Mouse (Mus musculus) liver, adult (tissue): Measurements from ENCODE around the gene Srgap1.

Experiments
- GATA4 ChIP-seq: IDR thresholded peaks from 2 replicates; pipeline ENCODE4 v1.6.1; 2014; ENCODE audit warnings: mild to moderate bottlenecking, low read length; ENCODE audit not compliant: insufficient replicate concordance

Srgap1 gene

DNA sequence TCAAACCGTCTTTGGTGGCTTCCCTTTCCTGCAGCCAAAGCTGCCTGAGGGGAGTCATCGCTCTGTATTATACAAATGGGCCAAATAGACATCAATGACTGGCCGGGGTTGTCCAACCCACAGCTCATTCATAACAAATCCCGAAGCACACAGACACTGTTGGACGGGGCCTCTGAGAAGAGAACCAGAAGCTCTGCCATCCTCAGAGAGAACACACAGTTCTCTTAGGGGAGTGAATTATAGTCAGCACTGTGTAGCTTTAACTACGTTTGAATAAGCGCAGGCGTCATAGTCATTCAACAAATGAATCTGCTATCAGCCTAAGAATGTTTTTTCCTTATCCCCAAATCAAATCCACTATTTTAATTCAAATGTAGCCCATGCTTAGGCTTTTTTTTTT, 88.4 kb downstream of the Srgap1 start:
- no peak for TF ChIP-seq GATA4

DNA sequence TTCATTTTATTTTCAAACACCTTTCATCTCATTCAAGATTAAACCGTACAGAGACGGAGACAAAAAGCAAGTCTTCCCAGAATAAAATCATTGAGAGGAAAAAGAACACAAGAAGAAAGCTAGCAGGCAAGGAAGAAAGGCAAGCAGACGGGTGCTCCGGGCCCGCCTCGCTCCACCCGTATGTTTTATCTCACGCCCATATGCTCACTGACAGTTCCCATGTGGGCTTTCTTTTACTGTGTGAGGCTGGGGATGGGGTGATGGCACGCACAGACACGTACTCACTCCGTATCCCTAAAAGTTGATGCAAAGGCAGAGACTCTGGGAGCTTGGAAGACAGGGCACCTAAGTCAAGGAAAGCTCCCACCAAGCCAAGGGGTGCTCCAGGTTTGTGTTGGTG, 90.6 kb downstream of the Srgap1 start:
- no peak for TF ChIP-seq GATA4

DNA sequence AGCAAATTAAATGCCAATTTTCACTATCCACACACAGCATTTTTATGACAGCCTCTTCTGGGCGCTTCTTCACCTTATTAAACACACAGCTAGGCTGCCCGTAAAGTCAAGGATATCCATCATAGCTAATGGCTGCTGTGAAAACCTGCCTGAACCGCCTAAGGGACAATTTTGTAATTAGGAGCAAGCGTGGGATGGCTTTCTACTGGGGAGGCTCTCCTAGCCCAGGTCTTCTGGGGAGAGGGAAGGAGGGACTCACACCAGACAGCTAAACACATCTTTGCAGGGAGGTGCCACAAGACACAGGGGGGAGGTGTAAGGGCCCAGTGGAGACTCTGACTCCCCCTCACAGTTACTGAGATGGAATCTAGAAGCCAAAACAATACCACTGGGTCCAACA, 91.4 kb downstream of the Srgap1 start:
- TF ChIP-seq GATA4: no peak

DNA sequence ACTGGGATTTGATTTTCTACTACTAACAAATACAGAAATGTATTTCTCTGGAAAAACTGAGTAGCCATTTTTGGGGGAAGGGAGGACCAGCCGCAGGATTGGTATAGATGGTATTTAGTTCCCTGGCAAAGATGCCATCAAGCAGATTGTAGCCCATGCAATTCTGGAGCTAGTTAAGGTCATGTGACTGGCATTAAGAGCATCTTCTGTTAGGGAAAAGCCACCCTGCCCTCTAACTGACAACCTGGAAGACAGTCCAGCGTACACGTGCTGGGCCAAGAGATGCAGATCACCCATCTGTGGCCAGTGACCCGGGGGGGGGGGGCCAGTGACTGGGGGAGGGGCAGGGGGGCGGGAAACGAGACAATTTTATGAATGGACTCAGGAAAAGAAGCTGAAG, 92.2 kb downstream of the Srgap1 start:
- no peak for TF ChIP-seq GATA4

DNA sequence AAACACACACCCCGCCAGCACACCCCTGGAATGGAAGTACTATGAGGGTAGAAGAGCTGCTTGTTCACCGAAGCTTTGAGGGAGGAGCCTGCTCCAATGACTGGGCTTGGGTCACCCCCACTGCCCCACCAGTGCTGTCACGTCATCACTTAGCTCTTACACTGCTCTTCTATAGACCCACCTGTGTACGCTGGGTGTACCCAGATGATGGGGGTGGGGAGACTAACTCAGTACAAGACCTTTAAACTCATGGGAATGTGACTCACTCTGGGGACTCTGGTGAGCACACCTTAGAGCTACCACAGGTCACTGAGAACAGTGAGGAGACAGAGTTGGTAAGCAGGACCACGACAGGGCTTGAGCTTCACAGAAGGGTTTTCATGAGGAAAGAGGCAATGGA, 94.1 kb downstream of the Srgap1 start:
- TF ChIP-seq GATA4: no peak

DNA sequence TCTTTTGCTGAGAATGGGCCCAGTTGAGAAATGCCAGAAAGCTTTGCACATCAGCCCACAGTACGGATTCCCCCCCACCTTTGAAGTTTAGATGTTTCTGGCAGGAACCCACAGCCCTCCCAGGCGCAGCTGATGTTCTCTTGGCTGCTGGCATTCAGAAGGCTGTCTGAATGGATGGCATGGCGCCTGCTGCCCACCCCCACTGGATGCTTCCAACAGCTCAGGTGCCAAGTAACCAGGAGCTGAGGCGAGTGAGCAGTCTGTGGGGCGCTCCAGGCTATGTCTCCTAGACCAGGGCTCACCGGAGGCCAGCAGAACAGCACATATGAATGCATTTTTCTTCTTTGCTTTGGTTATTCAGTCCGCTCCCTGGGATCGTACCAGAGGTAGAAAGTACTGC, 100.9 kb downstream of the Srgap1 start:
- no peak for TF ChIP-seq GATA4

DNA sequence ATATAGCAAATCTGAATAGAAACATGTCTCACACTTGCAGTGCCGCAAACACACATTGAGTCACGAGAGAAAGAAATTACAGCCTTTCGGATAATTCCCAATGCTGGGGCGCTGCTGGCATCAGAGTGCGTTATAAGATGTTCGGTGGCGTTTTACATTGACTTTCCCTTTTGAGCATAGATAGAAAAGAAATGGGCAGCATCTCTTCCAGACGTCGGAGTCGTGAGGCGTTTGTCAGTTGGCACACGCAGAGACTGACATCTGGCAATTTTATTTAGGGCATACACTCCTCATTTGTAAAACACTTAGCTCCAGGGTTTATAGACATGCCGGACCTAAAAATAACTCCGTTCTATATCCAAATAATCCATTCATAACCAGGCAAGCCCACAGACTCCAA, 115.2 kb downstream of the Srgap1 start:
- TF ChIP-seq GATA4: no peak

DNA sequence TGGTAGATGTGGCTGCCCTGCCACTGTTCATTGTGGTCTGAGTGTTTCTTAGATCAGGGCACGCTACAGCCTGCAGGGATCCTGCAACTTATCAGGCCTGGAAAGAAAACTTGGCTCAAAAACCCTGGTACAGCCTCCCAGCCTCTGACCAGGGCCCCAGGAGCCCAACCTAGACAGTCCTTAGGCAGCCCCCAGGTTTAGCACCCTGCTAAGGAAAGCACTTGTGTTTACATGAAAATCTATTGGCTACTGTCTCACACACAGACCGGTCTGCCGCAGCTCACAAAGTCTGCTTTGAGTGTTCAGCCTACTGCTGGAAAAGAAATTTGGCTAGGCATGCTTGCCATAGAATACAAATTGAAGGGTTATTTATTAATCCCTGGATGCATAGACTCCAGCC, 121.0 kb downstream of the Srgap1 start:
- TF ChIP-seq GATA4: no peak

DNA sequence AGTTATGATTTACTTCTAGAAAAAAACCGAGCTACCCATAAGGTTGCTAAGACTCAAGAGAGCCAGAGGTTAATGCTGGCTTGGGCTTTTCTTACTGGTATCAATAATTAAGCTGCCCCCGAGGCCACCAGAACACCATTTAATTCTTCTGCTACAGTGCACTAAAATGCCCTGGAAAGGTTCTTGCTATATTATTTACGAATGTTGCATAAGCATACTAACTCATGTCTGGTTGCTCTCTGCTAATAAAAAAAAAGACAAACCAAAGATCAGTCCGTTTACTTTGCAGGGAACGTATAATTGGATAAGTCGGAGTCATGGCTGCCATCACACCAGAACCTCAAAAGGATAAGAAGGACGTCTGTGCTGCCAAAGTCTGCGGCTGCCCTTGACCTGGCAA, 128.1 kb downstream of the Srgap1 start:
- TF ChIP-seq GATA4: no peak

DNA sequence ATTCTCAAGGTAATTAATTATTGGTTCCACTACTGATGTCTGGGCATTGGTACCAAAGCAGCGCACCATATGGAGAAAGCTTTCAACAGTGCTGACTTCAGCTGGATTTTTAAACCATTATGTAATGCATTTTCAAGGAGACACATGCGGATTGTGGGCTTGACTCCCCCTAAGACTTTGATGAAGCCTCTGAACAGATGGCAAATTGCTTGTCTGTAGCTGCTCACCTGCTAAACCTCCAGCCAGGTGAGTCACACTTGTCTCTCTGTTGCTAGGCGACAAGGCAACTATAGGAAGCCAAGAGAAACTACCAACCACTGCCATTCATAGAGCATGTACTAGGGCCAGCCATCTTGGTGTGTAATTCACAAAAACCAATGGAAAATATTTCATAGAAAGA, 128.5 kb downstream of the Srgap1 start:
- no peak for TF ChIP-seq GATA4

DNA sequence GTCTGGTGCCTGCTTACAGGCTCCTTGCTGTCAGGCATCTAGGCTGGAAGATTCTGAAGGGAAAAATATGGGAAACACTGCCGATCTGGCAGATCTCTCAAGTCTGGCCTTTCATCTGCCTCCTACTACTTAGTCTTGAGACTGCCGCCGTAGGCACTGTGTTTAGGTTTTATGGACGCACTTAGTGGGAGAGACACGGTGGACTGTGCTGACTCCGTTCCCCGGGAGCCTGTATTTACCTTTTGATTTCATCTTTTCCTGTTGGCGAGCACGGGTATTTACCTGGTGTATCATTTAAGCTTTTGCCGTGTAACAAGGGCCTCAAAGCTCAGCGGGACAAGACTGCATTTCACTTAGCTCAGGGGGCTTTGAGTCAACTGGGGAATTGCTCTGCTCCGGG, 131.6 kb downstream of the Srgap1 start:
- no peak for TF ChIP-seq GATA4

DNA sequence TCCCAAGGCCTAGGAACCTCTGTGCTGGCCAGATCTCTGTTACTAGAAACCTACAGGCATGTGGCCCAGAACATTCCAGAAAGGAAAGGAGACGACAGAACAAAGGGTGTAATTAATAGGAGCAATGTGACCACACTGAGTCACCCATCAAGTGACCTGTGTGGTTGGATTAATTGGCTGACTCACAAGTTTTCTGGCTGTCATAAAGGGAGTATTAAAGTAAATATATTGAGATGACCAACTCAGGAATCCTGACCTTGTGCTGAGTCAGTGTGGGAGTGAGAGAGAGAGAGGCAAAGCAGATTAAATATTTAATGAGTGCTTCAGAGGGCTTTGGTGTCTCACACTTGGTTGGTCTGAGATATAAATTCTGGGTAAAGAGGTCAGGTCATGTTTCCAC, 143.0 kb downstream of the Srgap1 start:
- TF ChIP-seq GATA4: no peak

DNA sequence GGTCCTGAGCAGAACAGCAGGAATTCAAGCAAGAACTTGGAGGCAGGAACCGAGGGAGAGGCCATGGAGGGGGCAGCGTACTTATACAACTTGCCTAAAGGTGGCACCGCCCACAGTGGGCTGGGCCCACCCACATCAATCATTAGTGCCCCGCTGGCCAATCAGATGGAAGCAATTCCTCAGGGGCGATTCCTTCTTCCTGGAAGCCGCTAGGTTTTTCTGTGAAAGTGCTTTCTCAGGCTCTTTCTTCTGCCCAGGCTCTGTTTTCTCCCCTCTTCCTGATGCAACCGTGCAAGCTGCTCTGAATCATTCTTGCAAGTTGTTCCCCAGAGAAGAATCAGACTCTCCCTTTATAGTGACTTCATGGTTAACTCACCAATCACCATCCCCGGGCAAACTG, 144.5 kb downstream of the Srgap1 start:
- no peak for TF ChIP-seq GATA4

DNA sequence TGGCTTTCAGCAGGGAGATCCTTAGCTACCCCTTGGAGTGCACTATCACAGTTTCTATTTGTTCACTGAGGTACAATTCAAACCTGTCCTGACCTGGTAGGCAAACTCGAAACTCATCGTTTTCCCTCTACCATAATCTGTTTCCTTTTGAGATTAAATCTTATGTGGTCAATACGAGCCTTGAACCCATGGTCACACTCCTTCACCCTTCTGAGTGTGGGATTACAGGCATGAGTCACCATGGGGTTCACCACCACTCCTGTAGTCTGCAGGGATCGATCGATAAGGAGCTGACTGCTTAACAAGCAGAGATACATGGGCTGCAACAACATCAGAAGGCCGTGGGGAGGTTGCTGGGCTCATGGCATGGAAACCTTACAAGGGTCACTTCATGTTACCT, 146.3 kb downstream of the Srgap1 start:
- no peak for TF ChIP-seq GATA4

DNA sequence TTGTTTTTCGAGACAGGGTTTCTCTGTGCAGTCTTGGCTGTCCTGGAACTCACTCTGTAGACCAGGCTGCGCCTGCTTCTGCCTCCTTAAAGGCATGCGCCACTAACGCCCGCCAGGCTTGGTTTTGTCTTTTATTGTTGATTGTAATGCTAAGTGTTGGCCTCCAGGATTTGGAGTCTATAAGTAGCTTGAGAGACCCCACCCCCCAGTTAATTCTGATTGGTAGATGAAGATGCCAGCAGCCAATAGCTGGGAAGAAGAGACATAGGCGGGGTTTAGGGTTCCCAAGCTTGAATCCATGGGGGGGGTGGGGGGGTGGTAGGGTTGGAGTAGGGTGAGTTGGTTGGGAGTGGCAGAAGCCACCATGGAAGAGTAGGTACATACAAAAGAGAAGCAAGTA, 147.4 kb downstream of the Srgap1 start:
- no peak for TF ChIP-seq GATA4

DNA sequence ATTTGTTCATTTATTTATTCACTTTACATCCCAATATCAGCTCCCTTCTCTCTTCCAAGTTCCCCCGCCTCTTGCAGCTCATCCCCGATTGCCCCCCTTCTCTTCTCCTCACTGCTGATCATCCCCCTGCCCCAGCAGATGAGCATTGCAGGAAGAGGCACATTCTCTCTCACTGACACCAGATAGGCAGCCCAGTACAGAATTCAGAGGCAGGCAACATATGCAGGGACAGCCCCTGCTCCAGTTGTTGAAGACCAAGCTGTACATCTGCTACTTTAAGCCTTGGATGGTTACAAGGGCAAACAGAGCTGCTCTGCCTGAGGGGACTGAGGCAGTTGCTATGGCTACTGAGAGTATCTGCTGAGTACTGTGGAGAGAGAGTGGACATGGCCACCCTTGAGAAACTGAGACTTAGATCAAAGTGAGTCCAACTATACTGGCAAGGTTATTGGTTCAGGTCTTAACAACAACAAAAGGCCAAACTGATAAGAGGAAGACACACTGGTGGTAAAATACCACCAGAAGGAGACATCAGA, 149.2 kb downstream of the Srgap1 start:
- TF ChIP-seq GATA4: no peak

DNA sequence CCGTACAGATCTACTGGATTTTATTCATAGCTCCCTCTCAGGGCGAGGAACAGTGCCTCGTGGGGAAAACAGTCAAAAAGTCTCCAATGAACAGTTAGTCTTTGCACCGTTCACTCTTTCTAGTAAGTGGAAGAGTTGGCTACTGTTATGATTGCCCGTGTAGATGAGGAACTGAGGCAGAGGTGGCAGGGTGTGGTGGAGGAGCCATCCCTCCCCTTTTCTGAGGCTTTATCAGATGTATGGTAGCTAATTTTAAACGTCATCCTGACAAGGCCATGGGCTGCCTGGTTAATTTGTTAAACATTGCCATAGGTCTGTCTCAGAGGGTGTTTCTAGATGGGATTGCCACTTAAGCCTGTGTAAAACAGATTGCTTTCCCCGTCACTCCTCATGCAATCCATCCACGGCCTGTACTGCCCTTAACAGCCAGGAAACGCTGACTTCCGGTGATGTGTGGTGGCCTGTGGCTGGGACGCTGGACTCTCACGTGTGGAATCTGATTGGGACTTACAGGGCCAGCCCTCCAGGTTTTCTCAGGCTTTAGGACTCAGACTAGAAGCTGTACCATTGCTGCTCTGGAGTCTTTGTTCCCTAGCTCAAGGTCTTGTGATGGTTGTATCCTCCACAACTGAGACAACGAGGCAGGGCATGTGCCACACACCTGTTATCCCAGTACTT, 155.6 kb downstream of the Srgap1 start:
- no peak for TF ChIP-seq GATA4

DNA sequence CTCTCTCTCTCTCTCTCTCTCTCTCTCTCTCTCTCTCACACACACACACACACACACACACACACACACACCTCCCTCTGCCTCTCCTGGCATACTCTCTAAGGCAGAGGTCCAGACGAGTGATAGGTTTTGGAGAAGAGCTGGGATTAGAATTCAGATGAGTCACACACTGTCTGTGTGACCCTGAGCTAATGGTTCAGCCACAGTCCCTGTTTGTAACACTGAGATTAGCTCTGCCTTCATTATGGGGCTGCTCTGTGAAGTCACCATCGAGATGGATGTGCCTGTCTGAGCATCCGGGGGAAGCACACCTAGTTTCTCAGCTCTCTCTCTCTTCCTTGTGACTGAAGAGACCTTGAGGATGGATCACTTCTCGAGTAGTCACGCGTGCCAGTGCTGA, 157.1 kb downstream of the Srgap1 start:
- TF ChIP-seq GATA4: no peak

DNA sequence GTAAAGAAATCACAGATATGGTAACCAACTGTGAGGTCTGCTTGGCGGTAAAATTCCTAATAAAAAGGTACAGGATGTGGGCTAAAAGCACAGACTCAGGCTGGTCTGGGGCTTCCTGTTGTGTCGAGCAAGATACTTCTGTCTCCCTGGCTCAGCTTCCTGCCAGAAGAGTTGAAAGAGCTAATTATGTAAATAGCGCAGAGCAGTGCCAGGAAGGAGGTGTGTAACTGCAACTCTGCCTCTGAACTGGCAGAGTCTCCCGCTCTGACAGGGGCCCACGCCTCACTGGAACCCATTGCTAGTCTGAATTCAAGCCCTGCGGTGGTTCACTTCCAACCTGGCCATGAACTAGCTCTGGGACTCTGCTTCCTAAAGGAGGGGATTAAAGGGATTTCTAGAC, 160.3 kb downstream of the Srgap1 start:
- no peak for TF ChIP-seq GATA4
